Mouse (Mus musculus): ENCODE measurements around the gene Ing1.

The Ing1 gene

DNA sequence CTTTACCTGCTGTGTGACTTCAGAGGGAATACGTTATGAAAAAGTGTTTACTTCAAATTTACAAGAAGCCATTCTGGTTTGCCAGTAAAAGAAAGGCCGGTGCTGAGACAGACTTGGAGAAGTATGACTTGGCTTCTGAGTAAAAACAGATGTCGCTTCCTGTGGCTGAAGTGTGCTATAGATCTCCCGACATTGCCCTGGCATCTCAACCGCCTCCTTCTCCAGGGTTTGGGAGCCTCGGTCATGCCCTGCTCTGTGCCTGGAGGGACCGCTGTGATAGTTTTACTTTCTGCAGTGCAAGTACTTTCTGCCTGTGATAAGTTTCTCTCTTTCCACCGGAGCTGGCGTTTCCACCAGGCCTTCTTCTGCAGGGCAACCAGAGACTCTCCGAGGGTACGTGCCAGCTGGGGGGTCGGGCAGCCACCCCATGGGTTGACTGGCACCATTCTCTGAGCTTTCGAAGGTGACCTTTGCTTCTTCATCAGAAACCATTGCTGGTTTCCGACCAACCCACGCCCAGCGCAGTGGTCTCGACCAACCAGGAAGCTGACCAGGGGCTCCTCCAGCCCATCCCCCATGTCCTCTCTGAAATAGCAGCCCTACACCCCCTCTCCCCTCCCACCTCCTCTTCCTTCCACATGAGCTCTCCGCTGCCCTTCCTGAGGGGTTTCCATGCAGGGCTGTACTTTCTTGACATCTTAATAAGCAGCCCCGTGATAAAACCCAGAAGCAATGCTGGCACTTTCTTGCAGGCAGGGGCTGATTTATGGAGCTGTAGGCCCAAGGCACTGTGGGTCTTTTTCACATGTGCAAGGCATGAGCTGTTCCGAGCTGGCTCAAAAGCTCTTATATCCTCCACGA lies 30.4 kb downstream of the Ing1 start:
- DNase-seq (ENCODE audit: low read depth in 2 of 2, low spot score in 2 of 2), result no peak

DNA sequence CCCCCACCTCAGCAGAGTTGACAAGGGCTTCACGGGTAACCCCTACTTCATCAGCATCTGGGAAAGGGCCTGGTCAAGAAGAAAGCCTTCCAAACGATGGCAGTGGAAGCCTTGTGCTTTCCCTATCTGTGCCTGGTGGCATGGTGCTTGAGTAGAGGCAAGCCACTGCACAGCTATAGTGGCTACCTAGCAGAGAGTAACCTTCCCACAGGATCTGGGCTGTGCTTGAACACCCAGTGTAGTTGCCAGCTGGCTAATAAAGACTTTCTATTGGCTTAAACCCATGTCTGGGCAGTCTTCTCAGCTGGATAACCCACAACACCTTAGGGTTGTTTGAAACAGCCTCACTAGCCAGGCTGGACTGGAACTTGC lies 31.0 kb downstream of the Ing1 start:
- no peak for DNase-seq (ENCODE audit: low read depth in 2 of 2, low spot score in 2 of 2)

DNA sequence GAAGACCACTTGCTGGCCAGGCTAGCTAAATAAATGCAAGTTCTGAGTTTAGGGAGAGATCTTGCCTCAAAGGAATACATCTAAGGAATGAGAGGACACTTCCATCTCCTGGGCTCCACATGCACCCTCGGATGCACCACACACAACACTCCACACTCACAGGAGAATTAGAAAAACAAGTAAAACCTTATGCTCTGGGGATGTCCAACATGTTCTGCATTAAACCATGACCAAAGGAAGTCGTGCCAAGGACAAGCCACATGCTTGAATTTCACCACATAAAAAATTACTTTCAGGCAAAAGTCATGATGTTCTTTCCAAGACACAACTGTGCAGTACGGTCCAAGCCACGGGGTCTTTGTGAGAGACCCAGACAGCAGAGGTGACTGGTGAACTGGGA lies 36.5 kb downstream of the Ing1 start:
- no peak for DNase-seq (ENCODE audit: low read depth in 2 of 2, low spot score in 2 of 2)

DNA sequence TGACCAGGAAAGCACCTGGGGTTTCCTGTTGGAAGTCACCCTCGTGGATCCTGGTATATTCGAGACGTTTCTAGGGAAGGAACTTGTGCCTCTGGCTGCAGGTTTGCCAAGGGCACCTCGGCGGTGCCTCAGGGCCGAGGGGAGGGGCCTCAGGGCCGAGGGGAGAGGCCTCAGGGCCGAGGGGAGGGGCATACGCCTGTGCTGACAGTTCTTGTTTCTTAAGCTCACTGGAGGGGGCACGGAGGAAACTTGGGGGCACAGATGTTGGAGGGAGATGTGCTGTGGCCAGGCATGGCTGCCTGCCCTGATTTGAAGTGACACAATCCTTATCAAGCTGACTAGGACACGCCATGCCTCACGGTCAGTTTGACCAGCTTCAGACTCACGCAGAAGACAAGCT lies 36.9 kb downstream of the Ing1 start:
- no peak for DNase-seq (ENCODE audit: low read depth in 2 of 2, low spot score in 2 of 2)

DNA sequence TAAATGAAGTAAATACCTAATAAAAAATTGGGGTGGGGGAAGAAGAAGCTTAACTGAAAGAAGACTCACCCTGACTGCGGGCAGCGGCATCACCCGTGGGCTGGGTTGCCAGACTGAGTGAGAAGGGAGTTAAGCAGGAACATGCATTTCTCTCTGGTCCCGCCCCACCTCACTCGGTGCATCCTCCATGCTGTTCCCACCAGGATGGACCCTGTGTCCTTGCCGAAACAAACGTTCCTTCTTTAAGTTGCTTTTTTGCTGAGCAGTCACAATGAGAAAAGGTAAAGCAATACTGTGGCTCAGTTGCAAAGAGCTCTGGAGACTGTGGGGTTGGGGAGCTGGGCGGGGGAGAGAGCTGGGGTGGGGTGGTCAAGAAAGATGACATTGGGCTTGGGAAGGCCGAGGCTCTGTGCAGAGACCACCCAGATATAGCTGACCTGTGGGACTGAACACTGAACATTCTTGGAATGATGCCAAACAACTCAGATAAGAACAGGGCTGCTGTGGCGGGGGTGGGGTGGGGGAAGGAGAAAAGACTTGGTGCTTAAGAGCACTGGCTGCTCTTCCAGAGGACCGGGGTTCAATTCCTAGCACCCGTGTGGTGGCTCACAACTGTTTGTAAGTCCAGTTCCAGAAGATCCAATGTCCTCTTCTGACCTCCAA lies 38.0 kb downstream of the Ing1 start:
- no peak for DNase-seq (ENCODE audit: low read depth in 2 of 2, low spot score in 2 of 2)

DNA sequence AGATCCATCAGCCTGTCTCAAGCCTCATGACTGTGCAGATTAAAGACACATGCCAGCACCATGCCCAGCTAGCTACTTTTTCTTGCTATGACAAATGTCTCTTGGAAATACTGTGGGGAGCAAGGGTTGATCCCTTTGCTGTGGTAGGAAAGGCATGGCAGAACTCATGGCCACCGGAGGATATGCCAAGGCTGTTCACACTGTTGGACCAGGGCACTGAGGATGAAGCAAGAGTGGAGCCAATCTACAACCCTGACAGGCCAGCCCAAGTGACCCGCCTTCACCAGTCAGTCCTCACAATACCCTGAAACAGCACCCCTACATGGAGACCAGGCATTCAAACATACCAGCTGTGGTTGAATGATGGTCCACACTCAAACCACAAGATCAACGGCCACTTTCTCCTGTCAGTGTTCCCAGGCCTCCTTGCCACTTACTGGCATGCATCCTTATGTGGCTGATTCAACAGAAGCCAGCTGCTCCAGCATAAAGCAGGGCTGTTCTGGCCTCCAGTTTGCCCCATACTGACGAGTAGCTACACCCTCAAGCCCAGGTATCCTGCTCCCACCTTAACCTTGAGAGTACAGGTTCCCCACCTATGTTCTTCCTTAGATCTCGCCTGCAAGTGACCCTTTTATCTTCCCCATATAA lies 45.1 kb downstream of the Ing1 start:
- DNase-seq (ENCODE audit: low read depth in 2 of 2, low spot score in 2 of 2), result no peak

DNA sequence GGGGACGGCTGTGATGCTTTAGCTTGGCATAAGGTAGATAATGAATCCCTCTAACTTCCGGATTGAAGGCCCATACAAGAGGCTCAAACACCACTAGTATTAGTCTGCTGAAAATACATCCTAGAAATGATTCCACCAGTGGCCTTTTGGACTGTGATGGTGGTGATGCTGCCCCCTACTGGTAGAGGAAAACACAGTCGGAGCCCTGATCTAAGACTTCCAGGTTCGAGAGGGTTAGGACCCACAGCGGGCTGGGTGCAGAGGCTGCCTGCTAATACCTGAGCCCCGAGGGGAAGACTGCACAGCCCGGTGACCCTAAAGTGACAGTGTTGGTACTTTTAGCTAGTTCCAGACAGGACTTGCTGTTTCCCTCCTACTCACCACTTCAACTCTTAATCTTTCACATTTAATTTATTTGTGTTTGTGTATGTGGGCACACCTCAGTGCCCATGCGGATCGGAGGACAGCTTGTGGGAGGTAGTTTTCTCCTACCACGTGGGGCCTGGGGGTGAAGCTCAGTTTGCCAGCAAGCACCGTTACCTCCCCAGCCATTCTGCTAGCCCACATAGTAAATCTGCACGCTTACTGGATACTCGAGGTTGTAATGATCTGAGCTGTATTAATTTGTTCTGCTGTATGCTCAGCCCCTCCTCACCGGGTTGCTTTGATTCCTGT lies 46.8 kb downstream of the Ing1 start:
- DNase-seq (ENCODE audit: low read depth in 2 of 2, low spot score in 2 of 2), result peak; percentile 63 to 73

DNA sequence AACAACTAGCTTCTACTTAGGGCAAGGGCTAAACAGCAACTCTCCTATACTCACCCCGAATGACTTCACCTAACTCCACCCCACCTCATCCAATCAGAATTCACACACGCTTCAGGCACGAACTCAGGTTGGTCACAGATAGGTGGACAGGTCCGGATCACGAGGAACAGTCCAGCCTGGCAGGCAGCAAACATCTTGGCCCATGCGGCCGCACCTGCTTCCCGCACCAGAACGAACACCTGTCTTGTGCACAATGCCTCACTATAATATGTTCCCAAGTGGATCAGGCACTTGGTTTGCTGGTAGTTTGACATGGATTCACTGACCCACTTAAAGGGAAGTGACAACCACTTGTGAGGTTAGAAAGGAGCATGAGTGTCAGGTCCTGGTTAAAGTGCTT lies 53.5 kb downstream of the Ing1 start:
- DNase-seq (ENCODE audit: low read depth in 2 of 2, low spot score in 2 of 2), result no peak

All from CD8-positive naive resting alpha-beta T cell, adult 2 months (primary cell).